Mouse (Mus musculus): ENCODE data around the gene Fam20b. TPM values are rescaled to one million over a fixed set of nuclear protein-coding genes. Genes with fewer than 3 reads are reported as not detected.

Fam20b gene
- polyA plus RNA-seq, 1 experiment = 27.3 TPM

DNA sequence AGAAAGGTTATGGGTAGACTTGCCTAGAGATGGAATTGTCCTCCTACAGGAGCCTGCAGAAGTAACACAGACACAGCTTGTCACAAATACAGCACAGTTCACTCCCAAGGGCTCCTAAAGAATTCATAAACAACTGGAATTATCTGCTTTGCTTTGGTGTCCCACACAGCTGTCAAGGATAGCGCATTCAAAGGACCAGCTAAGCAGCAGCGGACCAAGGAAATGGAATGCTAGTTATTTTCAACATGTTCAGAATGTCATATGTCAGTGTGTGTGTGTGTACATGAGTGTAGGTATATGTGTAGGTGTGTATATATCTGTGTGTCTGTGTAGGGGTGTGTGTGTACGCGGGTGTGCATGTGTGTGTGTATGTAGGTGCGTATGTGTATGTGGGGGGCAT lies 14.1 kb upstream of the Fam20b start:
- Histone ChIP-seq H3K4me3 (ENCODE audit: insufficient read depth, low read length) (no peak overlapping the region), H3K4me1 (ENCODE audit: control insufficient read depth, insufficient read depth, low read length) (peaks cover 7% of the 10 kb centered on the region), H3K27ac (ENCODE audit: insufficient read depth, low read depth, low read length) (no peak overlapping the region)
- no peak for TF ChIP-seq POLR2A (IDR thresholded peaks at IDR 0.05; ENCODE audit: borderline replicate concordance, low read depth, low read length)
- TF ChIP-seq CTCF (IDR thresholded peaks at IDR 0.05; ENCODE audit: low read depth, low read length) = no peak

DNA sequence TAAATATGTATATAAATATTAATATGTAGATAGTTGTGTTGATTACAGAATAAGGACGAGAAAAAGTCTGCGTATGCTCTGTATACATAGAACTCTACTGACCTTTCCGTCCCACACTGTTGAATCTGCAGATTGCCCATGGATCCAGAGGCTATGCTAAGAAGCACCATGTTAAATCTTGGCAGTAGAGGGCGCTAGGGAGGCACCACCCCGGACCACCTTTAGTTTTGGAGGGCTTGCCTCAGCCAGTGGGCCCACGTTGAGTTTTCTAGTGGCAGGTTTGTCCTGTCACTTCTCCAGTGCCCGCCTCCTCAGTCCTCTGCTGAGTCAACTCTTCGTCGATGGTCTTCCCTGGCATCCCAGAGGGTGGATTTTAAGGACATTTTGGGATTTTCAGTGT lies 11.9 kb upstream of the Fam20b start:
- no peak overlapping the region for H3K27ac ChIP-seq (ENCODE audit: insufficient read depth, low read depth, low read length)
- peak; percentile 47; the same call in 1 of the 2 replicates for TF ChIP-seq CTCF (IDR thresholded peaks at IDR 0.05; ENCODE audit: low read depth, low read length)
- TF ChIP-seq POLR2A (IDR thresholded peaks at IDR 0.05; ENCODE audit: borderline replicate concordance, low read depth, low read length) = no peak
- H3K4me3 ChIP-seq (ENCODE audit: insufficient read depth, low read length) = no peak overlapping the region
- H3K4me1 ChIP-seq (ENCODE audit: control insufficient read depth, insufficient read depth, low read length) = peaks cover 7% of the 10 kb centered on the region

DNA sequence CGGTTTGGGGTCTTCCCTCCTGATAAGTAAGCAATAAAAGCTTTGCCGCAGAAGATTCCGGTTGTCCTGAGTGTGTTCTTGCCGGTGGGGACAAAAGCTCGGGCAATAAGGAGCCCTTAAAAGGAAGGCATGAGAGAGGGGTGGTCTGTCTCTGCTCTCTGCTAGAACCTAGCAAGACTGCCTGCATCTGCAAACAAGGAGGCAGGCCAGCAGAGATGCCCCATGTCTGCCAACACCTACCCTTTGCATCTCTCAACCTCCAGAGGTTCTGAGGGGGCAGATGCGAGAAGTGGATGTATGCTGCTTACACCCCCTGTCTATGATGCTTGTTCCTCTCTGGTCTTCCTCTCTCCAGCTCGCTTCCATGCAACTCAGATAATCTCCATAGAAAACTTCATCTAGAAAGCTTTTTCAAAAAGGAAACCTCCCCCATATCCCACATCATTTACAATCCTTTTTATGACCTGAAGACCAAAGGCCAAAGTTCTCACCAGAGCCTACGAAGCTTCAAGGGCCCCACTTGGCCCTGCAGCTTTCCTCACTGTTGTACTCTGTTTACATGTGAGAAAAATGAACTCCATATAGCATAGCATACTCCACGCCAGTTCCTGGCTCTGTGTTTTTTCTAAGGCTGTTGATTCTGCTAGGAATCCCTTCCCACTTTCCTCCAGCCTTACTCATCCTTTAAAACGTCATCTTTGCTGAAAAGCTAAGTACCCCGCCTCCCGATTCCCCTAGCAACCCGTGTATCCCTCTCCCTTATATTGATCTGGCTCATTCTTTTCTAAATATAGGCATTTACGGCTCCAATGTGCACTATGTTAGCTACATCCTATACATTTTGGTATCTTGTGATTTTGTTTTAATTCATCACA lies 8.6 kb upstream of the Fam20b start:
- H3K4me3 ChIP-seq (ENCODE audit: insufficient read depth, low read length) = no peak overlapping the region
- no peaks in the 10 kb centered on the region for H3K4me1 ChIP-seq (ENCODE audit: control insufficient read depth, insufficient read depth, low read length)
- no peak for TF ChIP-seq POLR2A (IDR thresholded peaks at IDR 0.05; ENCODE audit: borderline replicate concordance, low read depth, low read length)
- no peak for TF ChIP-seq CTCF (IDR thresholded peaks at IDR 0.05; ENCODE audit: low read depth, low read length)
- H3K27ac ChIP-seq (ENCODE audit: insufficient read depth, low read depth, low read length) = no peak overlapping the region

DNA sequence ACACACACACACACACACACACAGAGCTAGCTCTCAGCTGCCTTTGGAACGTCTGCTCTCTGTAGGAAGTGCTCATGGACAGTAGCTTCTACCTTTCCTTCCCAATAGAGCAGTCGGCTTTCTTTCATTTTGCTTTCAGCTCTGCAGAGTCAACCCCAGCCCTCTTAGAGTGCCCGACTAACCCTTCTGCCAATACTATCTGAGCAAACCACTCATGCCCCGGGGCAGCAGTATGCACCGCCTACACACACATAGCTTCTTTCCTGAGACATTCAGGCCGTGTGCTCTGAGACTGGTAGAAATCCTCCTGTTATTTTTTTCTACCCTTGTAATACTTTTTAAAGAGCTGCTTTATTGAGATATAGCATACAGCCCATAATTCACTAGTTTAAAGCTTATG lies 3.2 kb upstream of the Fam20b start:
- Histone ChIP-seq H3K4me1 (ENCODE audit: control insufficient read depth, insufficient read depth, low read length) (peaks cover 14% of the 10 kb centered on the region), H3K4me3 (ENCODE audit: insufficient read depth, low read length) (no peak overlapping the region), H3K27ac (ENCODE audit: insufficient read depth, low read depth, low read length) (no peak overlapping the region)
- TF ChIP-seq POLR2A (IDR thresholded peaks at IDR 0.05; ENCODE audit: borderline replicate concordance, low read depth, low read length) (no peak), CTCF (IDR thresholded peaks at IDR 0.05; ENCODE audit: low read depth, low read length) (no peak)

DNA sequence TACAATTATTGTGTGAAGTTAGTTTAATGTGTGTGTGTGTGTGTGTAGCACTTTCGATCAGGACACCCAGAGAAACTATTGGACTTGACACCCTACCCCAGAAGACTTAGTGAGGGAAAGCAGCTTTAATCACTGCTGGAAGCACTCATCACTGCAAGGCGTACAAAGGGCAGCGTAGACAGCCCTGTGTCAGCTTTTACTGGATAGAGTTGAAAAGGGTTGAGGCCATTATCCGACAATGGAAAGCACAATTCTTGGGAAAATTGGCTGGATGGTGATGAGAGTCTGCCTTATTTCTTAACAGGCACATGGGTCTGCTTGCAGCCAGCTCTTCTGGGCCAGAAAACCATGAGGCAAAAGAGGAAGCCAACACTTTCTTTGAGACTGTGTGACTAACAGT lies 1.2 kb upstream of the Fam20b start:
- no peak overlapping the region for H3K4me3 ChIP-seq (ENCODE audit: insufficient read depth, low read length)
- peaks cover 14% of the 10 kb centered on the region for H3K4me1 ChIP-seq (ENCODE audit: control insufficient read depth, insufficient read depth, low read length)
- TF ChIP-seq POLR2A (IDR thresholded peaks at IDR 0.05; ENCODE audit: borderline replicate concordance, low read depth, low read length) = no peak
- no peak for TF ChIP-seq CTCF (IDR thresholded peaks at IDR 0.05; ENCODE audit: low read depth, low read length)
- H3K27ac ChIP-seq (ENCODE audit: insufficient read depth, low read depth, low read length) = 0 out of 2 replicates have a peak overlapping the region, but pooled peaks have one; percentile 9

DNA sequence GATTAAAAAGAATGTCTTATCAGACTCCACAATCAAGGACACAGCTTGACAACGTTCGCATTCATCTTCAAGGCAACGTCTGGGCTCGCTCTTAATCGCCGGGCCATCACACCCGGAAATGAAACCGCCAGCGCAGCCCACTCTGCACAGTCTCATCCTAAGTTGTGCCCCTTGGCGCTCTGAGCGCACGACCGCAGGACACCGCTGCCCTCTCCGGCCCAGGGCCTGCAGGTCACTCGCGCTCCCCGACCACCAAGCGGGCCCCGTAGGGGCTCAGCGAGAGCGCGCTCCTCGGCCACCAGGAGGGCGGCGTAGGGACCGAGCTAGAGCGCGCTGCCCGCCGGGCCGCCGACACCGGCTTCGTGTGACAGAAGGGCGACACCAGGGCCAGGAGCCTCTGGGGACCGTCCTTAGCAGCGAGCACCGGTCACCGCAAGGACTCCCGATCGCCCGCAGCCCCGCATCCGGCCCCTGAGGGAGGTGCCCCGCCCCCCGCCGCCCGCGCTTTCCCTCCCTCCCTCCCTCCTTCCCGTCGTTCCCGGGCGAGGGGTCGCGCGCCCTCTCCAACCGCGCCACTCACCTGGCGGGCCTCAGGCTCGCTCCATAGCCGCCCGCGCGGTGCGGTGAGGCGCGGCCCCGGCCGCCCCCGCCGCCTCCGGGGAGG lies 468 bp downstream of the Fam20b start:
- Histone ChIP-seq H3K4me3 (ENCODE audit: insufficient read depth, low read length) (peak overlapping the region; percentile 87), H3K4me1 (ENCODE audit: control insufficient read depth, insufficient read depth, low read length) (peaks cover 16% of the 10 kb centered on the region), H3K27ac (ENCODE audit: insufficient read depth, low read depth, low read length) (peak overlapping the region; percentile 59)
- no peak for TF ChIP-seq POLR2A (IDR thresholded peaks at IDR 0.05; ENCODE audit: borderline replicate concordance, low read depth, low read length)
- TF ChIP-seq CTCF (IDR thresholded peaks at IDR 0.05; ENCODE audit: low read depth, low read length) = no peak

DNA sequence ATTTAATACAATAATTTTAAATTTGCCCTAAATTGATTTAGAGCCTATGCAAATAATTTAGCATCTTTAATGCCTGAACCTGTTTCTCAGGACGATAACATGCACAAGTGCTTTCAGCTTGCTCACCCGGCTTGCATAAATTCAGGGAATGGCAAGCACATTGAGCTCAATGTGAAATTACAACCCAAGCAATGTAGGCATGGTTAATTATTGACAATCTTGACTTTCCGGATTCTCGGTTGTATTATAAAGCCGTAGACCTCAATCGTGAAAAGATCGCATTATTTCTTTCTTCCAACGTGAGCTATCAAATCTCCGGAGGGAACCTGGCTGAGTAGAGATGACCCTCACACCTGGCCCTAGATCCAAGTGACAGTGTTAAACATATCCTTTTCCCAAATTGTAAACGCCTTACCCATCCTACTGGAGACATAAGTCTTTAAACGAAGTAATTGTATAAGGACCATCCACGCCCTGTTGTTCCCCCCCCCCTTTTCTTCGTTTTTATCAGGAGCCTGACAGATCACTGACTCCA lies 1.1 kb downstream of the Fam20b start:
- Histone ChIP-seq H3K27ac (ENCODE audit: insufficient read depth, low read depth, low read length) (peak overlapping the region; percentile 59), H3K4me1 (ENCODE audit: control insufficient read depth, insufficient read depth, low read length) (peaks cover 16% of the 10 kb centered on the region), H3K4me3 (ENCODE audit: insufficient read depth, low read length) (peak overlapping the region; percentile 87)
- TF ChIP-seq POLR2A (IDR thresholded peaks at IDR 0.05; ENCODE audit: borderline replicate concordance, low read depth, low read length) (no peak), CTCF (IDR thresholded peaks at IDR 0.05; ENCODE audit: low read depth, low read length) (no peak)

DNA sequence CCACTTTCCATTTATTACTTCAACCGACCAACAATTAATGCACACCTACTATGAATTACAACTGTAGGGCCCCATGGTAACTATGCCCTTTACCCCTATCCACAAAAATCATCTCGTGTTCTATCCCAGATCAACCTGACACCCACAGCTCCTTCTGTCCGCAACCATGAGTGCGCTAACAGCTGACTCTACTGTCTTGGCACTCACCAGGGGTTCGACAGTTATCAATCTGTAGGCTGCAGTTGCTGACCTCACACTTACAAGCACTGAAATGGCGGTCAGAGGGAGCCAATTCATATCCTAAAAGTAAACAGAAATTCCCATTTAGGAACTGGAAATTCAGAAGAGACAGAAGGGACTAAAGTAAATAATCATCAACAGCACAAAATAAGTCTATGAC lies 2.2 kb downstream of the Fam20b start:
- peaks cover 16% of the 10 kb centered on the region for H3K4me1 ChIP-seq (ENCODE audit: control insufficient read depth, insufficient read depth, low read length)
- H3K4me3 ChIP-seq (ENCODE audit: insufficient read depth, low read length) = no peak overlapping the region
- no peak for TF ChIP-seq CTCF (IDR thresholded peaks at IDR 0.05; ENCODE audit: low read depth, low read length)
- no peak for TF ChIP-seq POLR2A (IDR thresholded peaks at IDR 0.05; ENCODE audit: borderline replicate concordance, low read depth, low read length)
- no peak overlapping the region for H3K27ac ChIP-seq (ENCODE audit: insufficient read depth, low read depth, low read length)

DNA sequence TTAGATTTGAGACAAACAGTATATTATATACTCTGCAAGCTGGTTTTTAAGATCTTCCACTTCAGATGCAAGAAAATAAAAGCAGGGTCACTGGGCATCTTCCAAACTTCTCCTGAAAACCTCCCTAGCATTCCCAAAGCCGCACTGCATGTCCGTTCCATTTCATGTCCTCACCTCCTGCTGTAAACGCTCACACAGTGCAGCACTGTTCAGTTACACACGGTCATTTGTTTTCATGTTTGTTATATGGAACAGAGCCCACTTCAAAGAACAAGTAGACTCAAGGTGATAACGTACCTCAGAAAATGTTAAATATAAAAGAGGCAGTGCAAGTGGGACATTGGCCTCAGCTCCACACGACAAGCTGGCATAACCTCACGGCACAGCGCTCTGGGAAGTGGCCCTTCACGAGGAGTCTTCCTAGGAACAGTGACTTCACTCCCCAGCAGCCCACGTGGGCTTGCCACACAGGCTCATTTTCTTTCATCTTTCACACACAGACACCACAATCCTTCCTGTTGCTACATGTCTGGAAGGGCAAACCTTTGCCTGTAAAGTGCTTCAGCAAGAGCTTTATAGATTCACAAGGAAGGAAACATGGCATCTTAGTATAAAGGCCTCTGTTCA lies 8.3 kb downstream of the Fam20b start:
- no peak overlapping the region for H3K27ac ChIP-seq (ENCODE audit: insufficient read depth, low read depth, low read length)
- peaks cover 24% of the 10 kb centered on the region for H3K4me1 ChIP-seq (ENCODE audit: control insufficient read depth, insufficient read depth, low read length)
- H3K4me3 ChIP-seq (ENCODE audit: insufficient read depth, low read length) = no peak overlapping the region
- no peak for TF ChIP-seq POLR2A (IDR thresholded peaks at IDR 0.05; ENCODE audit: borderline replicate concordance, low read depth, low read length)
- TF ChIP-seq CTCF (IDR thresholded peaks at IDR 0.05; ENCODE audit: low read depth, low read length) = no peak
